Mouse (Mus musculus): ENCODE results near the gene Cdc25b. TPM values are rescaled to one million over a fixed set of nuclear protein-coding genes. Genes with fewer than 3 reads are reported as not detected.

The Cdc25b gene
- total and polyA plus RNA-seq, 2 experiments from 2014 or later: 18.2 to 22.2 TPM

GRCm38 (mm10) chr2:131233307-131234126 is 46.8 kb downstream of the Cdc25b start, which contains the start of gene Mavs:
Mavs (plus strand) TSS chr2:131234063.
- Histone ChIP-seq H3K9ac (replicated peaks; ENCODE audit: low read length) (peak within 1 kb of the TSS; percentile 57), H3K27me3 (ENCODE audit: insufficient read depth, low read length) (no peaks in the 10 kb centered on the region), H3K27ac (peak within 1 kb of the TSS; percentile 60; the same call in 1 of the 2 replicates), H3K4me2 (ENCODE audit: low read depth, low read length) (peak within 1 kb of the TSS; percentile 95), H3K9me3 (ENCODE audit: low read length) (no peaks in the 10 kb centered on the region), H3K4me3 (ENCODE audit: low read length) (peak within 1 kb of the TSS; percentile 48), H3K4me1 (ENCODE audit: insufficient read depth, low read length) (peaks cover 6% of the 10 kb centered on the region), H3K36me3 (ENCODE audit: insufficient read depth, low read length) (no peaks in the 10 kb centered on the region)
- WGBS: 7% methylated on average over 29 of the region's 29 CpGs
- TF ChIP-seq CTCF (IDR thresholded peaks at IDR 0.05; ENCODE audit: low read depth): no peak
- DNase-seq (ENCODE audit: low spot score) (peak; percentile 96), ATAC-seq (peak; percentile 100)

GRCm38 (mm10) chr2:131234127-131234650 is 47.4 kb downstream of the Cdc25b start:
- Histone ChIP-seq H3K36me3 (ENCODE audit: insufficient read depth, low read length) (no peaks in the 10 kb centered on the region), H3K4me2 (ENCODE audit: low read depth, low read length) (peak overlapping the region; percentile 95), H3K9me3 (ENCODE audit: low read length) (no peaks in the 10 kb centered on the region), H3K27ac (peak overlapping the region; percentile 58; the same call in 1 of the 2 replicates), H3K4me1 (ENCODE audit: insufficient read depth, low read length) (peaks cover 6% of the 10 kb centered on the region), H3K27me3 (ENCODE audit: insufficient read depth, low read length) (no peaks in the 10 kb centered on the region), H3K9ac (replicated peaks; ENCODE audit: low read length) (peak overlapping the region; percentile 57), H3K4me3 (ENCODE audit: low read length) (peak overlapping the region; percentile 48)
- ATAC-seq (no peak), DNase-seq (ENCODE audit: low spot score) (no peak)
- 12% methylated on average over 28 of the region's 28 CpGs for WGBS
- TF ChIP-seq CTCF (IDR thresholded peaks at IDR 0.05; ENCODE audit: low read depth): no peak

- ATAC-seq (no peak), DNase-seq (ENCODE audit: low spot score) (no peak)
- H3K4me1 ChIP-seq (ENCODE audit: insufficient read depth, low read length): peaks cover 6% of the 10 kb centered on the region
- TF ChIP-seq CTCF (IDR thresholded peaks at IDR 0.05; ENCODE audit: low read depth): no peak
- H3K36me3 ChIP-seq (ENCODE audit: insufficient read depth, low read length): no peaks in the 10 kb centered on the region
- H3K27me3 ChIP-seq (ENCODE audit: insufficient read depth, low read length): no peaks in the 10 kb centered on the region
- H3K4me3 ChIP-seq (ENCODE audit: low read length): no peak overlapping the region
- no peak overlapping the region for H3K9ac ChIP-seq (replicated peaks; ENCODE audit: low read length)
- H3K9me3 ChIP-seq (ENCODE audit: low read length): no peaks in the 10 kb centered on the region
- 75% methylated on average over 7 of the region's 7 CpGs for WGBS
- H3K27ac ChIP-seq: no peak overlapping the region
- peak overlapping the region; percentile 95; the same call in 1 of the 2 replicates for H3K4me2 ChIP-seq (ENCODE audit: low read depth, low read length)
Observed at GRCm38 (mm10) chr2:131234970-131235635, 48.4 kb downstream of the Cdc25b start.

- no peak for DNase-seq (ENCODE audit: low spot score)
- TF ChIP-seq CTCF (IDR thresholded peaks at IDR 0.05; ENCODE audit: low read depth): no peak
Observed at GRCm38 (mm10) chr2:131242180-131242579, 55.4 kb downstream of the Cdc25b start.

GRCm38 (mm10) chr2:131242929-131243328 is 56.2 kb downstream of the Cdc25b start:
- Histone ChIP-seq H3K9me3 (ENCODE audit: low read length) (no peaks in the 10 kb centered on the region), H3K36me3 (ENCODE audit: insufficient read depth, low read length) (peaks cover 22% of the 10 kb centered on the region), H3K4me2 (ENCODE audit: low read depth, low read length) (no peak overlapping the region), H3K4me1 (ENCODE audit: insufficient read depth, low read length) (no peaks in the 10 kb centered on the region), H3K9ac (replicated peaks; ENCODE audit: low read length) (no peak overlapping the region), H3K27ac (no peak overlapping the region), H3K27me3 (ENCODE audit: insufficient read depth, low read length) (no peaks in the 10 kb centered on the region), H3K4me3 (ENCODE audit: low read length) (no peak overlapping the region)
- TF ChIP-seq CTCF (IDR thresholded peaks at IDR 0.05; ENCODE audit: low read depth): no peak
- 97% methylated on average over 7 of the region's 7 CpGs for WGBS
- ATAC-seq (no peak), DNase-seq (ENCODE audit: low spot score) (no peak)

More at GRCm38 (mm10) chr2:131242180-131242579, 55.4 kb downstream of the Cdc25b start:
- H3K36me3 ChIP-seq (ENCODE audit: insufficient read depth, low read length): peaks cover 22% of the 10 kb centered on the region
- ATAC-seq: no peak
- no peaks in the 10 kb centered on the region for H3K9me3 ChIP-seq (ENCODE audit: low read length)
- no peak overlapping the region for H3K4me3 ChIP-seq (ENCODE audit: low read length)
- no peaks in the 10 kb centered on the region for H3K4me1 ChIP-seq (ENCODE audit: insufficient read depth, low read length)
- no peak overlapping the region for H3K4me2 ChIP-seq (ENCODE audit: low read depth, low read length)
- H3K27me3 ChIP-seq (ENCODE audit: insufficient read depth, low read length): no peaks in the 10 kb centered on the region
- no peak overlapping the region for H3K9ac ChIP-seq (replicated peaks; ENCODE audit: low read length)
- H3K27ac ChIP-seq: no peak overlapping the region

Other genes starting within 250 kb of the Cdc25b start
- gene Gfra4, start 143.9 kb upstream of the Cdc25b start, total RNA-seq (2014; rRNA removed): 72.6 and 83.3 TPM in 2 replicates
- 52.0 and 57.1 TPM in 2 replicates for gene Gfra4, start 143.9 kb upstream of the Cdc25b start, polyA plus RNA-seq (2015; fragmentation: Nextera tagmentation; extraction: Ambion mirVana)
- 0.72 and 1.9 TPM in 2 replicates for gene Adam33, start 123.1 kb upstream of the Cdc25b start, total RNA-seq (2014; rRNA removed)
- 1.5 and 1.8 TPM in 2 replicates for gene Adam33, start 123.1 kb upstream of the Cdc25b start, polyA plus RNA-seq (2015; fragmentation: Nextera tagmentation; extraction: Ambion mirVana)
- gene Siglec1, start 100.2 kb upstream of the Cdc25b start, total RNA-seq (2014; rRNA removed): 0.75 and 0.99 TPM in 2 replicates
- 0.19 and 0.28 TPM in 2 replicates for gene Siglec1, start 100.2 kb upstream of the Cdc25b start, polyA plus RNA-seq (2015; fragmentation: Nextera tagmentation; extraction: Ambion mirVana)
- 7.2 and 11.2 TPM in 2 replicates for gene Hspa12b, start 59.7 kb upstream of the Cdc25b start, total RNA-seq (2014; rRNA removed)
- 3.3 and 3.7 TPM in 2 replicates for gene Hspa12b, start 59.7 kb upstream of the Cdc25b start, polyA plus RNA-seq (2015; fragmentation: Nextera tagmentation; extraction: Ambion mirVana)
- not detected in 2 replicates for gene Gm11037, start 53.5 kb upstream of the Cdc25b start, total RNA-seq (2014; rRNA removed)
- not detected in 2 replicates for gene Gm11037, start 53.5 kb upstream of the Cdc25b start, polyA plus RNA-seq (2015; fragmentation: Nextera tagmentation; extraction: Ambion mirVana)
- gene 1700037H04Rik, start 26.9 kb upstream of the Cdc25b start, total RNA-seq (2014; rRNA removed): 155 and 157 TPM in 2 replicates
- gene 1700037H04Rik, start 26.9 kb upstream of the Cdc25b start, polyA plus RNA-seq (2015; fragmentation: Nextera tagmentation; extraction: Ambion mirVana): 76.0 and 79.3 TPM in 2 replicates
- gene Cenpb, start 6.9 kb upstream of the Cdc25b start, total RNA-seq (2014; rRNA removed): 106 and 112 TPM in 2 replicates
- gene Cenpb, start 6.9 kb upstream of the Cdc25b start, polyA plus RNA-seq (2015; fragmentation: Nextera tagmentation; extraction: Ambion mirVana): 12.8 and 14.4 TPM in 2 replicates
- gene Spef1, start 333 bp downstream of the Cdc25b start, total RNA-seq (2014; rRNA removed): 15.5 and 17.3 TPM in 2 replicates
- 7.8 and 8.9 TPM in 2 replicates for gene Spef1, start 333 bp downstream of the Cdc25b start, polyA plus RNA-seq (2015; fragmentation: Nextera tagmentation; extraction: Ambion mirVana)
- 63.0 and 67.6 TPM in 2 replicates for gene Ap5s1, start 20.1 kb downstream of the Cdc25b start, total RNA-seq (2014; rRNA removed)
- 37.1 and 37.5 TPM in 2 replicates for gene Ap5s1, start 20.1 kb downstream of the Cdc25b start, polyA plus RNA-seq (2015; fragmentation: Nextera tagmentation; extraction: Ambion mirVana)
- 11.3 and 17.4 TPM in 2 replicates for gene Mavs, start 47.1 kb downstream of the Cdc25b start, total RNA-seq (2014; rRNA removed)
- gene Mavs, start 47.1 kb downstream of the Cdc25b start, polyA plus RNA-seq (2015; fragmentation: Nextera tagmentation; extraction: Ambion mirVana): 6.1 and 6.7 TPM in 2 replicates
- 33.6 and 35.2 TPM in 2 replicates for gene Pank2, start 75.5 kb downstream of the Cdc25b start, total RNA-seq (2014; rRNA removed)
- 24.9 and 26.5 TPM in 2 replicates for gene Pank2, start 75.5 kb downstream of the Cdc25b start, polyA plus RNA-seq (2015; fragmentation: Nextera tagmentation; extraction: Ambion mirVana)
- 15.5 and 21.8 TPM in 2 replicates for gene Rnf24, start 165.9 kb downstream of the Cdc25b start, total RNA-seq (2014; rRNA removed)
- 8.2 and 10.1 TPM in 2 replicates for gene Rnf24, start 165.9 kb downstream of the Cdc25b start, polyA plus RNA-seq (2015; fragmentation: Nextera tagmentation; extraction: Ambion mirVana)